Mouse (Mus musculus) forebrain, embryonic 14.5 days (tissue): ENCODE measurements at regions not wholly inside any gene's neighbourhood (a gene's known extent, or its start where the extent isn't known, plus 50 kb on each side); places are given as distances from the start of the nearest gene placed in this dataset.

Experiments used
- ATAC-seq: fragments of 200-750 bp; cut with Nextera tagmentation; 2 replicates; pipeline ENCODE4 v1.8.0; 2017; ENCODE audit warnings: mild to moderate bottlenecking, moderate library complexity
- DNase-seq: peaks from one replicate; pipeline ENCODE4 v3.0.0-alpha.2; 2015; ENCODE audit warnings: low spot score
- H3K27ac ChIP-seq: fragments of 300-500 bp; sonication (generic); 2 replicates; pipeline ENCODE4 v1.5.1; 2014; ENCODE audit warnings: low read depth, mild to moderate bottlenecking, control low read depth, low read length, moderate library complexity
- H3K27me3 ChIP-seq: fragments of 300-500 bp; sonication (generic); replicated peaks from 2 replicates; pipeline ENCODE4 v1.6.1; 2014; ENCODE audit warnings: low read length, control low read depth, mixed read lengths; ENCODE audit not compliant: control insufficient read depth, insufficient read depth
- H3K36me3 ChIP-seq: fragments of 300-500 bp; sonication (generic); 2 replicates; pipeline ENCODE4 v1.6.1; 2014; ENCODE audit warnings: low read length, control low read depth; ENCODE audit not compliant: control insufficient read depth, insufficient read depth
- H3K4me1 ChIP-seq: fragments of 300-500 bp; sonication (generic); 2 replicates; pipeline ENCODE4 v1.6.1; 2014; ENCODE audit warnings: antibody characterized with exemption, low read length, control low read depth; ENCODE audit not compliant: control insufficient read depth, insufficient read depth
- H3K4me2 ChIP-seq: fragments of 300-500 bp; sonication (generic); 2 replicates; pipeline ENCODE4 v1.6.1; 2014; ENCODE audit warnings: mild to moderate bottlenecking, control low read depth, low read length
- H3K4me3 ChIP-seq: fragments of 300-500 bp; sonication (generic); 2 replicates; pipeline ENCODE4 v1.5.1; 2014; ENCODE audit warnings: low read depth, low read length, control low read depth
- H3K9ac ChIP-seq: fragments of 300-500 bp; sonication (generic); 2 replicates; pipeline ENCODE4 v1.6.1; 2014; ENCODE audit warnings: mild to moderate bottlenecking, low read length, control low read depth, moderate library complexity
- H3K9me3 ChIP-seq: fragments of 300-500 bp; sonication (generic); replicated peaks from 2 replicates; pipeline ENCODE4 v1.6.1; 2016; ENCODE audit warnings: low read length, control low read depth, mixed read lengths; ENCODE audit not compliant: control insufficient read depth
- WGBS: fragments of 180-500 bp; shearing (Covaris S2); extraction: QIAGEN DNeasy Blood & Tissue Kit; methylation state at CpG from one replicate; pipeline ENCODE4 v1.1.7; 2014; 5-methylcytosine and 5-hydroxymethylcytosine counted together

GRCm38 (mm10) chr11:56107929-56108328 lies 67.1 kb upstream of the Nmur2 start:
- no peaks in the 10 kb centered on the region for H3K36me3 ChIP-seq
- H3K4me1 ChIP-seq: no peaks in the 10 kb centered on the region
- 13% methylated on average over 3 of the region's 3 CpGs for WGBS
- no peak overlapping the region for H3K4me2 ChIP-seq
- DNase-seq (peak; percentile 83), ATAC-seq (no peak)
- H3K9ac ChIP-seq: no peak overlapping the region
- H3K9me3 ChIP-seq: no peaks in the 10 kb centered on the region
- no peaks in the 10 kb centered on the region for H3K27me3 ChIP-seq
- H3K27ac ChIP-seq: no peak overlapping the region
- no peak overlapping the region for H3K4me3 ChIP-seq

GRCm38 (mm10) chr11:56105632-56106031 lies 64.8 kb upstream of the Nmur2 start:
- Histone ChIP-seq H3K4me3 (no peak overlapping the region), H3K4me2 (no peak overlapping the region), H3K9ac (no peak overlapping the region), H3K36me3 (no peaks in the 10 kb centered on the region), H3K27ac (no peak overlapping the region), H3K27me3 (no peaks in the 10 kb centered on the region), H3K4me1 (no peaks in the 10 kb centered on the region), H3K9me3 (no peaks in the 10 kb centered on the region)
- ATAC-seq (no peak), DNase-seq (peak; percentile 87)
- WGBS: 29% methylated on average over 4 of the region's 4 CpGs

- Histone ChIP-seq H3K36me3 (no peaks in the 10 kb centered on the region), H3K27me3 (no peaks in the 10 kb centered on the region), H3K9ac (no peak overlapping the region), H3K4me2 (no peak overlapping the region), H3K27ac (no peak overlapping the region), H3K9me3 (no peaks in the 10 kb centered on the region), H3K4me1 (no peaks in the 10 kb centered on the region), H3K4me3 (no peak overlapping the region)
- ATAC-seq (no peak), DNase-seq (no peak)
- 33% methylated on average over 2 of the region's 2 CpGs for WGBS
These were observed 52.1 kb upstream of the Nmur2 start for GRCm38 (mm10) chr11:56092891-56093290.
